Mouse (Mus musculus) forebrain, embryonic 16.5 days (tissue): ENCODE measurements around the gene Atg10. TPM values are rescaled to one million over a fixed set of nuclear protein-coding genes. Genes with fewer than 3 reads are reported as not detected.

Source experiments
- ATAC-seq: fragments of 200-750 bp; cut with Nextera tagmentation; 2 replicates; pipeline ENCODE4 v1.8.0; 2017; ENCODE audit warnings: mild to moderate bottlenecking, moderate library complexity
- H3K27ac ChIP-seq: fragments of 300-500 bp; sonication (generic); 2 replicates; pipeline ENCODE4 v1.5.1; 2014; ENCODE audit warnings: low read length, control low read depth
- H3K27me3 ChIP-seq: fragments of 300-500 bp; sonication (generic); replicated peaks from 2 replicates; pipeline ENCODE4 v1.6.1; 2014; ENCODE audit warnings: low read length; ENCODE audit not compliant: control insufficient read depth, insufficient read depth
- H3K36me3 ChIP-seq: fragments of 300-500 bp; sonication (generic); 2 replicates; pipeline ENCODE4 v1.6.1; 2014; ENCODE audit not compliant: control insufficient read depth, insufficient read depth
- H3K4me1 ChIP-seq: fragments of 300-500 bp; sonication (generic); replicated peaks from 2 replicates; pipeline ENCODE4 v1.6.1; 2014; ENCODE audit warnings: low read length; ENCODE audit not compliant: control insufficient read depth, insufficient read depth
- H3K4me2 ChIP-seq: fragments of 300-500 bp; sonication (generic); 2 replicates; pipeline ENCODE4 v1.6.1; 2014; ENCODE audit warnings: mild to moderate bottlenecking, low read length, control low read depth
- H3K4me3 ChIP-seq: fragments of 300-500 bp; sonication (generic); replicated peaks from 2 replicates; pipeline ENCODE4 v1.5.1; 2014; ENCODE audit warnings: mild to moderate bottlenecking, low read length, control low read depth
- H3K9ac ChIP-seq: fragments of 300-500 bp; sonication (generic); replicated peaks from 2 replicates; pipeline ENCODE4 v1.6.1; 2014; ENCODE audit warnings: low read depth, low read length, control low read depth
- H3K9me3 ChIP-seq: fragments of 300-500 bp; sonication (generic); 2 replicates; pipeline ENCODE4 v1.6.1; 2016; ENCODE audit warnings: low read length; ENCODE audit not compliant: control insufficient read depth
- WGBS: fragments of 180-500 bp; shearing (Covaris S2); extraction: QIAGEN DNeasy Blood & Tissue Kit; methylation state at CpG from one replicate; pipeline ENCODE4 v1.1.7; 2014; 5-methylcytosine and 5-hydroxymethylcytosine counted together
- polyA plus RNA-seq: library from polyadenylated mRNA; unstranded; fragments of >200 nt; fragmentation: Nextera tagmentation; extraction: Ambion mirVana; gene quantifications from 2 replicates; pipeline ENCODE4 v1.2.1, GENCODE M21; 2015

Atg10 gene
- polyA plus RNA-seq, 1 experiment from 2014 or later, result 14.0 TPM

- H3K27ac ChIP-seq, result no peak overlapping the region
- no peaks in the 10 kb centered on the region for H3K27me3 ChIP-seq
- no peaks in the 10 kb centered on the region for H3K9me3 ChIP-seq
- WGBS, result 95% methylated on average over 6 of the region's 6 CpGs
- ATAC-seq, result no peak
- no peak overlapping the region for H3K4me3 ChIP-seq
- H3K36me3 ChIP-seq, result no peaks in the 10 kb centered on the region
- no peak overlapping the region for H3K4me2 ChIP-seq
- no peak overlapping the region for H3K9ac ChIP-seq
- H3K4me1 ChIP-seq, result peaks cover 6% of the 10 kb centered on the region
Measured at GRCm38 (mm10) chr13:91037405-91037804, 186.4 kb downstream of the Atg10 start.

- Histone ChIP-seq H3K27me3 (no peaks in the 10 kb centered on the region), H3K36me3 (no peaks in the 10 kb centered on the region), H3K4me1 (no peaks in the 10 kb centered on the region), H3K4me2 (no peak overlapping the region), H3K27ac (no peak overlapping the region), H3K4me3 (no peak overlapping the region), H3K9me3 (no peaks in the 10 kb centered on the region), H3K9ac (no peak overlapping the region)
- WGBS, result 73% methylated on average over 2 of the region's 2 CpGs
- no peak for ATAC-seq
Measured at GRCm38 (mm10) chr13:91031836-91032235, 191.9 kb downstream of the Atg10 start.

- Histone ChIP-seq H3K27me3 (no peaks in the 10 kb centered on the region), H3K4me1 (no peaks in the 10 kb centered on the region), H3K4me3 (no peak overlapping the region), H3K27ac (no peak overlapping the region), H3K4me2 (no peak overlapping the region), H3K9ac (no peak overlapping the region), H3K9me3 (no peaks in the 10 kb centered on the region), H3K36me3 (no peaks in the 10 kb centered on the region)
- ATAC-seq, result no peak
- WGBS, result 91% methylated on average over 9 of the region's 9 CpGs
Measured at GRCm38 (mm10) chr13:91023447-91023846, 200.3 kb downstream of the Atg10 start.

GRCm38 (mm10) chr13:91011851-91012250 lies 211.9 kb downstream of the Atg10 start:
- ATAC-seq, result no peak
- Histone ChIP-seq H3K4me3 (no peak overlapping the region), H3K4me1 (no peaks in the 10 kb centered on the region), H3K27me3 (no peaks in the 10 kb centered on the region), H3K9me3 (no peaks in the 10 kb centered on the region), H3K4me2 (no peak overlapping the region), H3K27ac (no peak overlapping the region), H3K9ac (no peak overlapping the region), H3K36me3 (no peaks in the 10 kb centered on the region)
- 58% methylated on average over 3 of the region's 3 CpGs for WGBS

- Histone ChIP-seq H3K4me3 (no peak overlapping the region), H3K9ac (no peak overlapping the region), H3K36me3 (no peaks in the 10 kb centered on the region), H3K4me1 (no peaks in the 10 kb centered on the region), H3K27ac (no peak overlapping the region), H3K9me3 (no peaks in the 10 kb centered on the region), H3K27me3 (no peaks in the 10 kb centered on the region), H3K4me2 (no peak overlapping the region)
- WGBS, result 90% methylated on average over 2 of the region's 2 CpGs
- ATAC-seq, result no peak
Measured at GRCm38 (mm10) chr13:90995034-90995629, 228.6 kb downstream of the Atg10 start.

GRCm38 (mm10) chr13:90993602-90994001 lies 230.2 kb downstream of the Atg10 start:
- Histone ChIP-seq H3K4me2 (no peak overlapping the region), H3K27ac (no peak overlapping the region), H3K9ac (no peak overlapping the region), H3K4me1 (no peaks in the 10 kb centered on the region), H3K36me3 (no peaks in the 10 kb centered on the region), H3K4me3 (no peak overlapping the region), H3K27me3 (no peaks in the 10 kb centered on the region), H3K9me3 (no peaks in the 10 kb centered on the region)
- 82% methylated on average over 13 of the region's 13 CpGs for WGBS
- ATAC-seq, result no peak

GRCm38 (mm10) chr13:90992948-90993347 lies 230.8 kb downstream of the Atg10 start:
- no peaks in the 10 kb centered on the region for H3K27me3 ChIP-seq
- no peak overlapping the region for H3K27ac ChIP-seq
- H3K4me3 ChIP-seq, result no peak overlapping the region
- H3K9ac ChIP-seq, result no peak overlapping the region
- H3K4me2 ChIP-seq, result no peak overlapping the region
- no peaks in the 10 kb centered on the region for H3K36me3 ChIP-seq
- WGBS, result 94% methylated on average over 5 of the region's 5 CpGs
- no peak for ATAC-seq
- no peaks in the 10 kb centered on the region for H3K4me1 ChIP-seq
- H3K9me3 ChIP-seq, result no peaks in the 10 kb centered on the region

GRCm38 (mm10) chr13:90988226-90988625 lies 235.5 kb downstream of the Atg10 start:
- H3K4me1 ChIP-seq, result no peaks in the 10 kb centered on the region
- H3K9ac ChIP-seq, result no peak overlapping the region
- no peaks in the 10 kb centered on the region for H3K27me3 ChIP-seq
- no peak overlapping the region for H3K27ac ChIP-seq
- H3K4me2 ChIP-seq, result no peak overlapping the region
- WGBS, result 87% methylated on average over 3 of the region's 3 CpGs
- H3K4me3 ChIP-seq, result no peak overlapping the region
- no peaks in the 10 kb centered on the region for H3K36me3 ChIP-seq
- ATAC-seq, result no peak
- H3K9me3 ChIP-seq, result no peaks in the 10 kb centered on the region

GRCm38 (mm10) chr13:90985417-90985816 lies 238.4 kb downstream of the Atg10 start:
- 84% methylated on average over 3 of the region's 3 CpGs for WGBS
- Histone ChIP-seq H3K27me3 (no peaks in the 10 kb centered on the region), H3K27ac (no peak overlapping the region), H3K9me3 (no peaks in the 10 kb centered on the region), H3K9ac (no peak overlapping the region), H3K4me3 (no peak overlapping the region), H3K36me3 (no peaks in the 10 kb centered on the region), H3K4me2 (no peak overlapping the region), H3K4me1 (no peaks in the 10 kb centered on the region)
- ATAC-seq, result no peak

GRCm38 (mm10) chr13:90984073-90984472 lies 239.7 kb downstream of the Atg10 start:
- no peak for ATAC-seq
- H3K9ac ChIP-seq, result no peak overlapping the region
- no peaks in the 10 kb centered on the region for H3K36me3 ChIP-seq
- no peak overlapping the region for H3K27ac ChIP-seq
- no peak overlapping the region for H3K4me2 ChIP-seq
- no peaks in the 10 kb centered on the region for H3K27me3 ChIP-seq
- WGBS, result 87% methylated on average over 2 of the region's 2 CpGs
- H3K4me1 ChIP-seq, result no peaks in the 10 kb centered on the region
- no peak overlapping the region for H3K4me3 ChIP-seq
- no peaks in the 10 kb centered on the region for H3K9me3 ChIP-seq
